Mouse (Mus musculus) olfactory bulb, adult 2 months (tissue): Measurements from ENCODE around the gene Mef2d.

Experiments used
- CTCF ChIP-seq: fragments of 200-500 bp; IDR thresholded peaks from 2 replicates; pipeline ENCODE4 v1.5.1; 2012; ENCODE audit warnings: low read depth, mild to moderate bottlenecking, low read length, moderate library complexity; ENCODE audit not compliant: insufficient read depth
- POLR2A ChIP-seq: fragments of 200-500 bp; IDR thresholded peaks from 2 replicates; pipeline ENCODE4 v1.6.1; 2012; ENCODE audit warnings: mild to moderate bottlenecking, low read depth, low read length, moderate library complexity; ENCODE audit not compliant: insufficient read depth

GRCm38 (mm10) chr3:88174894-88175293 lies 32.7 kb downstream of the Mef2d start:
- TF ChIP-seq CTCF (no peak), POLR2A (no peak)
